Mouse (Mus musculus) G1E (cell line): ENCODE results near the gene Eif2b5.

Experiments used
- CTCF ChIP-seq: IDR thresholded peaks from 2 replicates; pipeline ENCODE4 v1.5.1; 2012; ENCODE audit warnings: low read depth, low read length, inconsistent platforms, mixed read lengths
- GATA1 ChIP-seq: IDR thresholded peaks from 2 replicates; pipeline ENCODE4 v1.6.1; 2012; ENCODE audit warnings: borderline replicate concordance, low read length, inconsistent platforms, mixed read lengths
- POLR2AphosphoS5 ChIP-seq: IDR thresholded peaks from 2 replicates; pipeline ENCODE4 v1.6.1; 2012; ENCODE audit warnings: low read depth, low read length, inconsistent platforms; ENCODE audit not compliant: insufficient replicate concordance
- TAL1 ChIP-seq: conservative IDR thresholded peaks from 2 replicates; pipeline ENCODE4 v1.6.1; 2012; ENCODE audit warnings: low read depth, low read length, inconsistent platforms, mixed read lengths

- no peak for TF ChIP-seq CTCF
- no peak for TF ChIP-seq GATA1
- TF ChIP-seq TAL1: no peak
- TF ChIP-seq POLR2AphosphoS5: no peak
These were observed 48.8 kb downstream of the Eif2b5 start for GRCm38 (mm10) chr16:20547423-20547822.
